Mouse (Mus musculus) cerebellum, postnatal 25 days (tissue): ENCODE results near the gene Asb2.

ENCODE experiments used
- DNase-seq, 2 experiments: peaks; one replicate each; pipeline ENCODE4 v3.0.0; 2021; ENCODE audit warnings: mixed read lengths in 2 of 2

Gene Asb2

GRCm38 (mm10) chr12:103358951-103359801 lies 3.4 kb upstream of the Asb2 start:
- DNase-seq = no peak

- no peak for DNase-seq
Measured at GRCm38 (mm10) chr12:103358216-103358615, 2.4 kb upstream of the Asb2 start.

GRCm38 (mm10) chr12:103356415-103356748 lies 581 bp upstream of the Asb2 start:
- DNase-seq = no peak

GRCm38 (mm10) chr12:103353538-103353937 lies 2.3 kb downstream of the Asb2 start:
- DNase-seq = peak; percentile 68 to 78

GRCm38 (mm10) chr12:103352735-103353134 lies 3.1 kb downstream of the Asb2 start:
- DNase-seq = no peak

- peak; percentile 78 to 91 for DNase-seq
Measured at GRCm38 (mm10) chr12:103348506-103348905, 7.3 kb downstream of the Asb2 start.

GRCm38 (mm10) chr12:103347406-103347805 lies 8.4 kb downstream of the Asb2 start:
- no peak for DNase-seq

- DNase-seq = no peak
Measured at GRCm38 (mm10) chr12:103346945-103347344, 8.9 kb downstream of the Asb2 start.

GRCm38 (mm10) chr12:103344934-103345333 lies 10.9 kb downstream of the Asb2 start:
- no peak for DNase-seq

GRCm38 (mm10) chr12:103343456-103343855 lies 12.3 kb downstream of the Asb2 start:
- no peak for DNase-seq

- no peak for DNase-seq
Measured at GRCm38 (mm10) chr12:103341212-103341611, 14.6 kb downstream of the Asb2 start.

- no peak for DNase-seq
Measured at GRCm38 (mm10) chr12:103338162-103338798, 17.5 kb downstream of the Asb2 start.

- DNase-seq = no peak
Measured at GRCm38 (mm10) chr12:103336766-103337165, 19.0 kb downstream of the Asb2 start.

GRCm38 (mm10) chr12:103333426-103333825 lies 22.4 kb downstream of the Asb2 start:
- DNase-seq = no peak

- DNase-seq = no peak
Measured at GRCm38 (mm10) chr12:103332879-103333278, 22.9 kb downstream of the Asb2 start.

- no peak for DNase-seq
Measured at GRCm38 (mm10) chr12:103331491-103331890, 24.3 kb downstream of the Asb2 start.

- peak in 1 of 2 experiments; percentile 27 for DNase-seq
Measured at GRCm38 (mm10) chr12:103328448-103329191, 27.2 kb downstream of the Asb2 start.

- DNase-seq = no peak
Measured at GRCm38 (mm10) chr12:103327107-103327506, 28.7 kb downstream of the Asb2 start.

GRCm38 (mm10) chr12:103326569-103326968 lies 29.2 kb downstream of the Asb2 start:
- DNase-seq = no peak

GRCm38 (mm10) chr12:103325156-103325857 lies 30.5 kb downstream of the Asb2 start:
- peak; percentile 85 to 94 for DNase-seq

- peak in 1 of 2 experiments; percentile 46 for DNase-seq
Measured at GRCm38 (mm10) chr12:103322801-103323200, 33.0 kb downstream of the Asb2 start.

GRCm38 (mm10) chr12:103315831-103316545 lies 39.8 kb downstream of the Asb2 start:
- DNase-seq = no peak
